Mouse (Mus musculus) frontal cortex, postnatal 14 days (tissue): ENCODE results near the gene Pwp2.
"Not testable (repeated sequence)": the region's sequence is repeated elsewhere in the genome, so short reads cannot be mapped to it uniquely, and the experiment has no call there.

Experiments
- DNase-seq, 2 experiments: peaks; one replicate each; pipeline ENCODE4 v3.0.0; 2022; ENCODE audit warnings: low spot score in 2 of 2

The Pwp2 gene

GRCm38 (mm10) chr10:78184531-78185380 is at the start of gene Pwp2:
Gene Pwp2, minus strand, starts transcription at chr10:78185149.
- peak; percentile 79 for DNase-seq

GRCm38 (mm10) chr10:78233756-78234155 is 48.8 kb upstream of the Pwp2 start:
- DNase-seq, result no peak

- no peak for DNase-seq
These were observed 48.2 kb upstream of the Pwp2 start for GRCm38 (mm10) chr10:78233161-78233560.

- no peak for DNase-seq
These were observed 47.5 kb upstream of the Pwp2 start for GRCm38 (mm10) chr10:78232301-78232980.

- DNase-seq, result no peak
These were observed 43.6 kb upstream of the Pwp2 start for GRCm38 (mm10) chr10:78228560-78228928.

- DNase-seq, result no peak
These were observed 43.1 kb upstream of the Pwp2 start for GRCm38 (mm10) chr10:78227875-78228559.

GRCm38 (mm10) chr10:78224136-78224535 is 39.2 kb upstream of the Pwp2 start:
- no peak for DNase-seq

GRCm38 (mm10) chr10:78222908-78223307 is 38.0 kb upstream of the Pwp2 start:
- no peak for DNase-seq

GRCm38 (mm10) chr10:78221315-78221714 is 36.4 kb upstream of the Pwp2 start:
- DNase-seq, result no peak

- no peak for DNase-seq
These were observed 34.6 kb upstream of the Pwp2 start for GRCm38 (mm10) chr10:78219528-78219927.

- DNase-seq, result no peak
These were observed 33.6 kb upstream of the Pwp2 start for GRCm38 (mm10) chr10:78218576-78218975.

- DNase-seq, result no peak
These were observed 31.6 kb upstream of the Pwp2 start for GRCm38 (mm10) chr10:78216376-78217083.

- DNase-seq, result no peak
These were observed 29.4 kb upstream of the Pwp2 start for GRCm38 (mm10) chr10:78214371-78214770.

- no peak for DNase-seq
These were observed 26.4 kb upstream of the Pwp2 start for GRCm38 (mm10) chr10:78211311-78211710.

- no peak for DNase-seq
These were observed 16.2 kb upstream of the Pwp2 start for GRCm38 (mm10) chr10:78201182-78201581.

GRCm38 (mm10) chr10:78192933-78193332 is 8.0 kb upstream of the Pwp2 start:
- no peak for DNase-seq

- DNase-seq, result not testable (repeated sequence)
These were observed 1.1 kb upstream of the Pwp2 start for GRCm38 (mm10) chr10:78186076-78186475.

GRCm38 (mm10) chr10:78185381-78185725 is 404 bp upstream of the Pwp2 start:
- DNase-seq, result no peak

- no peak for DNase-seq
These were observed 1.4 kb downstream of the Pwp2 start for GRCm38 (mm10) chr10:78183577-78183976.

- DNase-seq, result no peak
These were observed 2.6 kb downstream of the Pwp2 start for GRCm38 (mm10) chr10:78182321-78182720.

GRCm38 (mm10) chr10:78174474-78174873 is 10.5 kb downstream of the Pwp2 start:
- DNase-seq, result no peak

GRCm38 (mm10) chr10:78171581-78171980 is 13.4 kb downstream of the Pwp2 start:
- DNase-seq, result no peak
